Mouse (Mus musculus) heart, adult 18-20 months (tissue): ENCODE measurements around the gene Bcl2l14. TPM values are rescaled to one million over a fixed set of nuclear protein-coding genes. Genes with fewer than 3 reads are reported as not detected.
A peak's percentile ranks its signal among the peaks of the same experiment; 100 is the strongest.

Experiments used
- DNase-seq, 2 experiments: peaks; one replicate each; pipeline ENCODE4 v3.0.0; 2021 to 2022; ENCODE audit warnings: mixed read lengths in 1 of 2
- long read RNA-seq, 2 experiments: library from polyadenylated mRNA; stranded (forward); transcript quantifications; one replicate each; pipeline ENCODE4 v2.0.0; 2021
- total RNA-seq, 2 experiments: library from RNA; stranded (reverse); gene quantifications; 2 replicates each; pipeline ENCODE4 v1.2.3; 2021

Bcl2l14 gene
- total RNA-seq: not detected
- long read RNA-seq, experiment 1: 0 reads
- long read RNA-seq, experiment 2: 0 reads

- no peak for DNase-seq
Measured at GRCm38 (mm10) chr6:134396018-134396417, at the start of gene Bcl2l14. Gene Bcl2l14, plus strand, starts transcription at chr6:134396318.

GRCm38 (mm10) chr6:134348526-134349067 is 47.5 kb upstream of the Bcl2l14 start:
- DNase-seq: no peak

GRCm38 (mm10) chr6:134352881-134353280 is 43.2 kb upstream of the Bcl2l14 start:
- DNase-seq: no peak

GRCm38 (mm10) chr6:134353751-134354150 is 42.4 kb upstream of the Bcl2l14 start:
- no peak for DNase-seq

- DNase-seq: no peak
Measured at GRCm38 (mm10) chr6:134357570-134357969, 38.5 kb upstream of the Bcl2l14 start.

- DNase-seq: no peak
Measured at GRCm38 (mm10) chr6:134360079-134360478, 36.0 kb upstream of the Bcl2l14 start.

- no peak for DNase-seq
Measured at GRCm38 (mm10) chr6:134364644-134365043, 31.5 kb upstream of the Bcl2l14 start.

- peak; percentile 10 to 16 for DNase-seq
Measured at GRCm38 (mm10) chr6:134365952-134366351, 30.2 kb upstream of the Bcl2l14 start.

GRCm38 (mm10) chr6:134366366-134367351 is 29.5 kb upstream of the Bcl2l14 start:
- DNase-seq: peak; percentile 29 to 36

GRCm38 (mm10) chr6:134367366-134368281 is 28.5 kb upstream of the Bcl2l14 start:
- DNase-seq: peak in 1 of 2 experiments; percentile 31

- DNase-seq: no peak
Measured at GRCm38 (mm10) chr6:134372946-134373345, 23.2 kb upstream of the Bcl2l14 start.

- DNase-seq: no peak
Measured at GRCm38 (mm10) chr6:134377201-134377600, 18.9 kb upstream of the Bcl2l14 start.

- peak in 1 of 2 experiments; percentile 16 for DNase-seq
Measured at GRCm38 (mm10) chr6:134377856-134378255, 18.3 kb upstream of the Bcl2l14 start.

GRCm38 (mm10) chr6:134381462-134381861 is 14.7 kb upstream of the Bcl2l14 start:
- no peak for DNase-seq

GRCm38 (mm10) chr6:134385931-134386330 is 10.2 kb upstream of the Bcl2l14 start:
- DNase-seq: no peak

GRCm38 (mm10) chr6:134387396-134387795 is 8.7 kb upstream of the Bcl2l14 start:
- no peak for DNase-seq

GRCm38 (mm10) chr6:134388424-134389110 is 7.6 kb upstream of the Bcl2l14 start:
- DNase-seq: no peak

GRCm38 (mm10) chr6:134389248-134389891 is 6.7 kb upstream of the Bcl2l14 start:
- DNase-seq: peak; percentile 52 to 91

GRCm38 (mm10) chr6:134389917-134390316 is 6.2 kb upstream of the Bcl2l14 start:
- no peak for DNase-seq

GRCm38 (mm10) chr6:134390837-134391236 is 5.3 kb upstream of the Bcl2l14 start:
- DNase-seq: no peak
